8 mouse cellular contexts compared by ENCODE assay signal in genomic region chr19:42128052-42128740, GRCm38 (mm10). TPM values are rescaled to one million over a fixed set of nuclear protein-coding genes. Genes with fewer than 3 reads are reported as not detected.
A peak's percentile ranks its signal among the peaks of the same experiment; 100 is the strongest.
DNase-seq lines count a peak whose midpoint lies in the region; ATAC-seq and TF ChIP-seq lines count a peak whose summit lies in the region.

No protein-coding gene starts in this region.

- WGBS in cerebellum, adult 2 months = 4% methylated on average over 23 of the region's 23 CpGs
- 6% methylated on average over 23 of the region's 23 CpGs for WGBS in limb, embryonic 12.5 days
- WGBS in small intestine, adult 2 months = 5% methylated on average over 23 of the region's 23 CpGs

- TF ChIP-seq POLR2A in cerebellum, adult 2 months (IDR thresholded peaks at IDR 0.05; ENCODE audit: borderline replicate concordance, insufficient read depth, low read length) = no peak
- no peak for TF ChIP-seq POLR2A in small intestine, adult 2 months (IDR thresholded peaks at IDR 0.05; ENCODE audit: low read depth, low read length)

- H3K27me3 ChIP-seq in cerebellum, adult 2 months (ENCODE audit: control insufficient read depth, insufficient read depth, low read length) = no peaks in the 10 kb centered on the region
- no peaks in the 10 kb centered on the region for H3K27me3 ChIP-seq in limb, embryonic 12.5 days
- H3K27me3 ChIP-seq in small intestine, adult 2 months (ENCODE audit: control insufficient read depth, insufficient read depth, low read length) = no peaks in the 10 kb centered on the region

- peak overlapping the region; percentile 90 for H3K4me2 ChIP-seq in limb, embryonic 12.5 days

- H3K27ac ChIP-seq in cerebellum, adult 2 months (ENCODE audit: insufficient read depth, low read length) = peak overlapping the region; percentile 76
- H3K27ac ChIP-seq in limb, embryonic 12.5 days = peak overlapping the region; percentile 92
- H3K27ac ChIP-seq in small intestine, adult 2 months (ENCODE audit: insufficient read depth, low read depth, low read length) = peak overlapping the region; percentile 33

- H3K9me3 ChIP-seq in limb, embryonic 12.5 days = no peaks in the 10 kb centered on the region

- ATAC-seq in limb, embryonic 12.5 days (ENCODE audit: insufficient number of reproducible peaks, insufficient read depth, low FRiP score, low TSS enrichment, low read depth) = no peak
- ATAC-seq in erythroid progenitor cell, adult 5-6 weeks (replicated peaks; ENCODE audit: low FRiP score, poor library complexity, severe bottlenecking) = no peak

- H3K36me3 ChIP-seq in limb, embryonic 12.5 days = peaks cover 21% of the 10 kb centered on the region
- peaks cover 8% of the 10 kb centered on the region for H3K36me3 ChIP-seq in small intestine, adult 2 months (ENCODE audit: control insufficient read depth, insufficient read depth, low read length)

- peak overlapping the region; percentile 81 for H3K9ac ChIP-seq in limb, embryonic 12.5 days (replicated peaks)

- TF ChIP-seq CTCF in cerebellum, adult 2 months (IDR thresholded peaks at IDR 0.05; ENCODE audit: borderline replicate concordance, insufficient read depth, low read depth, low read length) = no peak
- TF ChIP-seq CTCF in small intestine, adult 2 months (IDR thresholded peaks at IDR 0.05; ENCODE audit: extremely low read depth, insufficient read length, insufficient replicate concordance, low read depth, low read length) = no peak

- peak overlapping the region; percentile 66 for H3K4me3 ChIP-seq in cerebellum, adult 2 months (replicated peaks; ENCODE audit: insufficient read depth, low read depth, low read length)
- peak overlapping the region; percentile 64 for H3K4me3 ChIP-seq in limb, embryonic 12.5 days (replicated peaks)
- peak overlapping the region; percentile 68 for H3K4me3 ChIP-seq in small intestine, adult 2 months (ENCODE audit: low read depth, low read length)

- DNase-seq in cerebellum, adult 2 months = no peak
- no peak for DNase-seq in cerebellum, postnatal 10 days
- peak; percentile 31 for DNase-seq in ovary, postnatal 36 days (ENCODE audit: low spot score)
- no peak for DNase-seq in ovary, adult 18-20 months (ENCODE audit: low spot score)
- DNase-seq in gastrocnemius, postnatal 14 days = no peak

- intact Hi-C loops in gastrocnemius, postnatal 14 days (cut with DNase I; ENCODE audit: low total_unique reads) = no loop called here

- H3K4me1 ChIP-seq in cerebellum, adult 2 months (ENCODE audit: control insufficient read depth, insufficient read depth, low read length) = peaks cover 17% of the 10 kb centered on the region
- H3K4me1 ChIP-seq in limb, embryonic 12.5 days (replicated peaks) = peaks cover 21% of the 10 kb centered on the region
- no peaks in the 10 kb centered on the region; the same call in 1 of the 2 replicates for H3K4me1 ChIP-seq in small intestine, adult 2 months (ENCODE audit: control insufficient read depth, insufficient read depth, insufficient read length, low read length)

RNA-seq across cellular contexts. Expression of gene Avpi1, which starts 0.7 kb away (rescaled TPM):
- 26.9 and 28.8 TPM in 2 replicates for polyA plus RNA-seq in cerebellum, adult 2 months (2012; rRNA removed)
- polyA plus RNA-seq in limb, embryonic 12.5 days (2016; fragmentation: Nextera tagmentation; extraction: Ambion mirVana) = 22.6 and 26.3 TPM in 2 replicates
- polyA plus RNA-seq in small intestine, adult 2 months (2012; rRNA removed) = 6.9 and 13.6 TPM in 2 replicates
- total RNA-seq in gastrocnemius, postnatal 14 days (2021) = 10 to 100 TPM; 10.5 to 11.0 TPM
- total RNA-seq in erythroid progenitor cell, adult 5-6 weeks (2015; ENCODE audit: low replicate concordance) = 6.5 TPM in 1 of 2 replicates, not detected in the other
- 4.4 TPM in 1 of 2 replicates, not detected in the other for total RNA-seq in erythroid progenitor cell, adult 5-6 weeks (2017; ENCODE audit: low replicate concordance)

RNA-seq across cellular contexts. Expression of gene Marveld1, which starts 19.0 kb away (rescaled TPM):
- 11.7 and 12.8 TPM in 2 replicates for polyA plus RNA-seq in cerebellum, adult 2 months (2012; rRNA removed)
- polyA plus RNA-seq in limb, embryonic 12.5 days (2016; fragmentation: Nextera tagmentation; extraction: Ambion mirVana) = 9.7 and 17.2 TPM in 2 replicates
- polyA plus RNA-seq in small intestine, adult 2 months (2012; rRNA removed) = 38.0 and 46.4 TPM in 2 replicates
- 10 to 100 TPM; 11.4 to 13.9 TPM for total RNA-seq in gastrocnemius, postnatal 14 days (2021)
- 0.84 and 2.2 TPM in 2 replicates for total RNA-seq in erythroid progenitor cell, adult 5-6 weeks (2015; ENCODE audit: low replicate concordance)
- total RNA-seq in erythroid progenitor cell, adult 5-6 weeks (2017; ENCODE audit: low replicate concordance) = 1.9 and 3.9 TPM in 2 replicates

RNA-seq across cellular contexts. Expression of gene Zfyve27, which starts 35.6 kb away (rescaled TPM):
- polyA plus RNA-seq in cerebellum, adult 2 months (2012; rRNA removed) = 104 and 107 TPM in 2 replicates
- polyA plus RNA-seq in limb, embryonic 12.5 days (2016; fragmentation: Nextera tagmentation; extraction: Ambion mirVana) = 28.2 and 33.7 TPM in 2 replicates
- polyA plus RNA-seq in small intestine, adult 2 months (2012; rRNA removed) = 11.5 and 24.0 TPM in 2 replicates
- total RNA-seq in gastrocnemius, postnatal 14 days (2021) = 10 to 100 TPM; 11.9 to 14.4 TPM
- total RNA-seq in erythroid progenitor cell, adult 5-6 weeks (2015; ENCODE audit: low replicate concordance) = 7.1 and 9.4 TPM in 2 replicates
- 6.1 and 16.9 TPM in 2 replicates for total RNA-seq in erythroid progenitor cell, adult 5-6 weeks (2017; ENCODE audit: low replicate concordance)

RNA-seq across cellular contexts. Expression of gene Pi4k2a, which starts 37.9 kb away (rescaled TPM):
- polyA plus RNA-seq in cerebellum, adult 2 months (2012; rRNA removed) = 78.6 and 81.0 TPM in 2 replicates
- polyA plus RNA-seq in limb, embryonic 12.5 days (2016; fragmentation: Nextera tagmentation; extraction: Ambion mirVana) = 36.5 and 39.4 TPM in 2 replicates
- 12.8 and 33.2 TPM in 2 replicates for polyA plus RNA-seq in small intestine, adult 2 months (2012; rRNA removed)
- 10 to 100 TPM; 14.0 to 14.7 TPM for total RNA-seq in gastrocnemius, postnatal 14 days (2021)
- total RNA-seq in erythroid progenitor cell, adult 5-6 weeks (2015; ENCODE audit: low replicate concordance) = 2.5 and 3.4 TPM in 2 replicates
- total RNA-seq in erythroid progenitor cell, adult 5-6 weeks (2017; ENCODE audit: low replicate concordance) = 2.1 and 3.3 TPM in 2 replicates

RNA-seq across cellular contexts. Expression of gene Morn4, which starts 42.0 kb away (rescaled TPM):
- 43.4 and 44.6 TPM in 2 replicates for polyA plus RNA-seq in cerebellum, adult 2 months (2012; rRNA removed)
- polyA plus RNA-seq in limb, embryonic 12.5 days (2016; fragmentation: Nextera tagmentation; extraction: Ambion mirVana) = 37.7 and 39.1 TPM in 2 replicates
- polyA plus RNA-seq in small intestine, adult 2 months (2012; rRNA removed) = 0.46 and 1.4 TPM in 2 replicates
- 1 to 10 TPM; 1.7 to 1.9 TPM for total RNA-seq in gastrocnemius, postnatal 14 days (2021)
- not detected in 2 replicates for total RNA-seq in erythroid progenitor cell, adult 5-6 weeks (2015; ENCODE audit: low replicate concordance)
- total RNA-seq in erythroid progenitor cell, adult 5-6 weeks (2017; ENCODE audit: low replicate concordance) = not detected in 2 replicates

Comparison
In these comparisons a context has a peak if more than half of its experiments do, and no peak if none do; other contexts are left out.
1. H3K27ac ChIP-seq: peak in every context shown above with its lines; median percentile 92 in limb, embryonic 12.5 days; 76 in cerebellum, adult 2 months; 33 in small intestine, adult 2 months.